Mouse (Mus musculus): Measurements from ENCODE around the gene Megf8. TPM values are rescaled to one million over a fixed set of nuclear protein-coding genes. Genes with fewer than 3 reads are reported as not detected.

Gene Megf8
- polyA plus RNA-seq, 1 experiment, result 60.7 TPM

DNA sequence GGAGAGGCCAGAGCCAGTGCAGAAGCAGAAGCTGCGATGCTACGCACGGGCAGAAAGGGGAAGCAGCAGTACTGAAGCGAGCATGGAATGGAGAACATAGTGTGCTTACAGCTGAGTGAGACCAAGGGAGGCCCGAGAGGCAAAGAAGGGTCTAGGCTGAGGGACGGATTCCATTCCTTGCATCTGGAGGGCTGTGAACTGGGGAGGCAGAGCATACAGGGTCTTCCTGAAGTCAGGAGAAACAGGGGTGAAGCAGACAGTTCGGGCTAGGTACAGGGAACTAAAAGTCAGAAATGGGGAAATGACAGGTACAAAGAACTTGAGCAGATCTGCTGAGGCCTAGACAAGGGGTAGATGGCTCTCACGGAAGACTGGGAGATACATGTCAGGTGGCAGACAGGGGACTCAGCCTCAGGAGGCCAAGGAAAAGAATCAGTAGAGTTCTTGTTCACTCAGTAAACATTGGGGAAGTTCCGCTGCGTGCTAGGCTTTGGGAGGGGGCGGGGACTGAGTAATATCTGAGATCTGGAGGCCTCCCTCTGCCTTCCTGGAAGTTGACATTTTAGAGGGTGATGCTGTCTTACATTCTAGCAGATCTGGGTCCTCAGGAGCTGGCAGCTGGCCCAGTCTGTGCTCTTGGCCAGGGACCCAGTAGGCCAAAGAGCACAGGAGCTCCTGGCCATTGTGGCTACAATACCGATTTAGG lies 69.0 kb downstream of the Megf8 start:
- TF ChIP-seq POLR2A (IDR thresholded peaks at IDR 0.05; ENCODE audit: borderline replicate concordance, extremely low read depth, insufficient read depth, insufficient read length, poor library complexity, severe bottlenecking), result no peak
- DNase-seq (ENCODE audit: low read depth), result peak; percentile 56

DNA sequence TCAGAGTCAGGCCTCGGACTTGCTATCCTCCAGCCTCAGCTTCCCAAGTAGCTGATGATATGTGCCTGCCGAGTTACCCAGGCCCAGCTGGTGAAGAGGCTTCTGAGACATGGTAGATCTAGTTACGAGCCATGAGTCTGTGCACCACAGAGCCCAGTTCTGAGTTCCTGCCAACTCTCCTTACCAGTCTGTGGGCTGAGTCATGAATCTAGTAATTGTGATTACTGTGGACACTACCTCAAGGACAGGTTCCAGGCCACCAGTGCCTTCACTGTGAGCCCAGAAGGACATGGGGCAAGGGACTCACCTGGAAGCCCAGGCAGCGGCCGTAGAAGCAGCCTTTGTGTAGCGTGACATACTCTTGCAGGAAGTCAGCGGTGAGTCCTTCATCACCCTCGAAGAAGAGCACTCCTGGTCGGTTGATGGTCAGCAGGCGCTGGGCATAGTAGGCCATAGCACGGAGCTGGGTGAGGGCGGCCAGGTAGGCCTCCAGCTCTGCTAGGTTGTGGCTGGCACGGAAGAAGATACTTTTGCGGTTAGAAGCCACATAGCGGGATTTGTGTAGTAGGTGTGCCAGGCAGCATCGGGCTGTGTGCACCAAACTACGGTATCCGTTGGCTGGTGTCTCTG lies 71.0 kb downstream of the Megf8 start:
- DNase-seq (ENCODE audit: low read depth), result no peak

DNA sequence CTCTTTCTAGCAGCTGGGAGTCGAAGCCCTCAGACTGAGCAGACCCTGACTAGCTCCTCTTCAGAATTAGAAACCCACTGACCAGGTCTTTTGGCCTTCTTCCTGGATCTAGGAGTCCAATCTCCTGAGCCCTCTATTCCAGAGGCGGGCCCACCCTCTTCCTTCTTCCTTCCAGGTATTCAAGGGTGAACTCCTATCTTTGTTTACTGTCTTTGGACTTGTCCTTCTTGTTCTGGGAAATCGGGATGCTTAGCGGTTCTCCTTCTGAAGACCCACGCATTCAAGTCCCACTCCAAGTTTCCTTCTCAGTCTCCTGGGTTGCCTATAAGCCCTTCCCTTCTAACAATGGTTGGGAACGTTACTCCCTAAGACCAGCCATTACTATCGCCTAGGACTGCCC lies 72.0 kb downstream of the Megf8 start:
- DNase-seq (ENCODE audit: low read depth), result no peak

More for the DNA sequence above, 71.0 kb downstream of the Megf8 start:
- TF ChIP-seq POLR2A (IDR thresholded peaks at IDR 0.05; ENCODE audit: borderline replicate concordance, extremely low read depth, insufficient read depth, insufficient read length, poor library complexity, severe bottlenecking) (no peak), CTCF (IDR thresholded peaks at IDR 0.05; ENCODE audit: borderline replicate concordance, extremely low read depth, insufficient read depth, insufficient read length) (no peak)

DNA sequence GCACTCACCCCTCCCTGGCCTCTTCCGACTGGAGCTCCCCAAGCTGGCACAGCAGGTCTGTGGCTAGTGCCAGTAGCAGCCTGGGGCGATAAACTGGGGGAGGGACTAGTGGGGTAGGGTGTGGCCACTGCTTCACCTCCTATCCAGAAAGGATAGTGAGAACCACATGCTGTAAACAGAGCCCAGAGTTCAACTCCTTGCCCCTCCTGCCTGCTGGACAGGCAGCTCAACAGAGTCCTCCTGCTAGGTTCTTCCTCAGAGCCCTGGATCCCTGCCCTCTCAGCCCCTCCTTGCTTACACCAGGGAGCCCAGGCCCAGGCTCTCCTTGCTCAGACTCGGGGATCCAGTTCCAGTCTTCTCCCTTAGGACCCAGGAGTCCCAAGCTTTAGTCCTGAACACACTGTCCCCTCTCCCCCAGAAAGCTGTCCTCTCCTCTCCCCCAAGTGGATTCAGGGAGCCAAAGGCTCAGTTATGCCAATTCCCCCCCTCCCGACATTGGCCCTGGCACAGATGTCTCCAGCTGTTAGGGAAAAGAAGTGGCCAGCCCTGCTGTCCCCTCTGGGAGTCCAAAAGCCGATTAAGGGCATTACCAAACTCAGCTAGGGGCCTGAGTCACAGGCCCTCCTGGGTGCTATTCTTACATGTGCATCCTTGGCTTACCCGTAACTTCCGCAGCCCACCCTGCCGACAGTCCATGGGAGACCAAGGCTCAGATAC lies 73.2 kb downstream of the Megf8 start:
- DNase-seq (ENCODE audit: low read depth), result no peak
- TF ChIP-seq CTCF (IDR thresholded peaks at IDR 0.05; ENCODE audit: borderline replicate concordance, extremely low read depth, insufficient read depth, insufficient read length), result no peak
- no peak for TF ChIP-seq POLR2A (IDR thresholded peaks at IDR 0.05; ENCODE audit: borderline replicate concordance, extremely low read depth, insufficient read depth, insufficient read length, poor library complexity, severe bottlenecking)

More for the DNA sequence above, 72.0 kb downstream of the Megf8 start:
- TF ChIP-seq POLR2A (IDR thresholded peaks at IDR 0.05; ENCODE audit: borderline replicate concordance, extremely low read depth, insufficient read depth, insufficient read length, poor library complexity, severe bottlenecking), result no peak
- TF ChIP-seq CTCF (IDR thresholded peaks at IDR 0.05; ENCODE audit: borderline replicate concordance, extremely low read depth, insufficient read depth, insufficient read length), result no peak

DNA sequence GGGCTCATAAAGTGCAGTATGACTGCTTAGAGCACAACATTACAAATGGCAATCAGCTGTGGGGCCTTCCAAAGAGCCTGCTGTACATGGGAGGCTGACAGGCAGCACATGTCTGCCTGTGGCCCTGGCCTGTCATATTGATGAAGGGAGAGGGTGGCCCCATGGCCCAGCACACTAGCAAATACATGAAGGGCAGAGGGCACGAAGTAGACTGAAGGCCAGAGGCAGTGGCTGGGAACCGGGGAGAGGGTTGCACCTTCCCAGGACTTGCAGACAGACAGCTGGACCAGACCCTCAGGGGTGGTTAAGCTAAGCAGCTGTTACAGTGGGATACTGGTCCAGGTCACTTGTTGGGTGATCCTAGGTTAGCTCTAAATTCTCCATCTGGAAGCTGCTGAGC lies 74.0 kb downstream of the Megf8 start:
- TF ChIP-seq POLR2A (IDR thresholded peaks at IDR 0.05; ENCODE audit: borderline replicate concordance, extremely low read depth, insufficient read depth, insufficient read length, poor library complexity, severe bottlenecking), result no peak
- TF ChIP-seq CTCF (IDR thresholded peaks at IDR 0.05; ENCODE audit: borderline replicate concordance, extremely low read depth, insufficient read depth, insufficient read length), result no peak
- no peak for DNase-seq (ENCODE audit: low read depth)

DNA sequence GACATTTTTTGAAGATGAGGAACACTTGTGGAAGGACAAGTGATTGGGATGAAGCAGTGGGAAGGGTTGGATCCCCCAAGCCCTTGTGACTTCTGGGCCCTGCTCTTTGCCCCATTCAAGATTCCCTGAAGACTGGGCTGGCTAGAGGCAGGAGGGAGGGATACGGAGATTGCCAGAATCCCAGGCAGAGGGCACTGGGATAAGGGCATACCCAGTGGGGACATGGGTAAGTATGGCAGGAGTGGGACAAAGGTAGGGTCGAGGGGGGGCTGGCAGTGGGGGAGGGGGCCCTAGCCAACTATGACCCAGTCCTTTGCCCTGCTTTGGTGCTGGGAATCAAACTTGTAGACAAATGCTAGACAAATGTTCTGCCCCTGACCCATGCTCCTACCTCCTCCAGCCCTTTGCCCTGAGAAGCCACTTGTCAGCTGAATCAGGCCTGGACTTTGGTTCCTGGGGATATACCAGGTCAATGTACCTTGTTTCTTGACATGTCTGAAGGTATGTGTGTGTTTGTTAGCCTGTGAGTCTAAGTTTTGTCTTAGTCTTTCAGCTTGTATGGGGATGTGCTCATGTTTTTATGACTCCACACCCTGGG lies 75.0 kb downstream of the Megf8 start:
- no peak for DNase-seq (ENCODE audit: low read depth)

DNA sequence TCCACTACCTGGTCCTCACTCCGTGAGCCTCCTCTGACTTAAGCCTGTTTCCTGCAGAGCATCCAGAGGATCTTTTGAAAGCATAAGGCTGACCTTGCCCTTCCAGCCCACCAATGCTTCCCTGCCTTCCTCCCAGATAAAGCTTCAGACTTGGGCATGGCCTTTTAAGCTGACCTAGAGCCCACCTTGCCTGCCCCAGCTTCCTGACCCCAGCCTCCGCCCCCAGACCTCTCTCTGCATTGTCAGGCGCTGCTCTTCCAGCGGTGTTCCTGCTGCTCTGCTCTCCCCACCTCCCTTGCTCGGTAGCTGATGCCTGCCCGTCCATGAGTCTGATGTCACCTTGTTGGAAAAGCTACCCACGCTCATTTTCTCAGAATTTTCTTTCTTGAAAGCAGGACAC lies 75.9 kb downstream of the Megf8 start:
- TF ChIP-seq CTCF (IDR thresholded peaks at IDR 0.05; ENCODE audit: borderline replicate concordance, extremely low read depth, insufficient read depth, insufficient read length), result no peak
- TF ChIP-seq POLR2A (IDR thresholded peaks at IDR 0.05; ENCODE audit: borderline replicate concordance, extremely low read depth, insufficient read depth, insufficient read length, poor library complexity, severe bottlenecking), result no peak
- DNase-seq (ENCODE audit: low read depth), result no peak

More for the DNA sequence above, 75.0 kb downstream of the Megf8 start:
- TF ChIP-seq CTCF (IDR thresholded peaks at IDR 0.05; ENCODE audit: borderline replicate concordance, extremely low read depth, insufficient read depth, insufficient read length) (no peak), POLR2A (IDR thresholded peaks at IDR 0.05; ENCODE audit: borderline replicate concordance, extremely low read depth, insufficient read depth, insufficient read length, poor library complexity, severe bottlenecking) (no peak)

DNA sequence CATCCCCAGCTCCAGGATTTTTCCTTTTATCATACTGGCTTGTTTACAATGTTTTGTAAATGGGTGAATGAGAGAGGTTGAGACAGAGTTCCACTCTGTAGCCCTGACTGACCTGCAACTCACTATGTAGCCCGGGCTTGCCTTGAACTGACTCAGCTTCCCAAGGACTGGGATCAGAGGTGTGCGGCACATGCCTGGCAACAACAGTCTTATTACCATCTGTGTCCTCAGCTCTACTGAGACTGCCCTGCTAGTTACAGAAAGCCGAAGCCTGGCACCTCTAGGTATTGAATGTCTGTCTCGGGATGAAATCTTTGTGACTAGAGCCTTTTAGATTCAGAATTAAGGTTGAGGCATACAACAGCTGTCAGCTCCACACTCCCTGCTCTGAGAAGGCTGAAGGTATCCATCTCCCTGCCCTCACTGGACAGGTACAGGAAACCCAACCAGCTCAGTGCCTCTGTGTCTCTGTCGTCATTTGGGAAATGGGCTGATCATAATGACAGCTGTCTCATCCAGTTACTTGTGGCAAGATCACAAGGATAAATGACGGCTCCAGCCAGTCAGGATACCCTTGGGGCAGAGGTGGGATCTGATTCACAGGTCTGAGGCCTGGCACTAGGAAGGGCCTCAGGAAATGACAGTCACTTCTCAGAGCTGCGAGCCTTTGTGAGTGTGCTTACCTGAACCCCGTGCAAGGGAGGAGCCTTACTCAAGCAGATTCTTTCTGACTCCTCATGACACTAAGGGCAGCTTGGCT lies 76.7 kb downstream of the Megf8 start:
- DNase-seq (ENCODE audit: low read depth), result no peak

DNA sequence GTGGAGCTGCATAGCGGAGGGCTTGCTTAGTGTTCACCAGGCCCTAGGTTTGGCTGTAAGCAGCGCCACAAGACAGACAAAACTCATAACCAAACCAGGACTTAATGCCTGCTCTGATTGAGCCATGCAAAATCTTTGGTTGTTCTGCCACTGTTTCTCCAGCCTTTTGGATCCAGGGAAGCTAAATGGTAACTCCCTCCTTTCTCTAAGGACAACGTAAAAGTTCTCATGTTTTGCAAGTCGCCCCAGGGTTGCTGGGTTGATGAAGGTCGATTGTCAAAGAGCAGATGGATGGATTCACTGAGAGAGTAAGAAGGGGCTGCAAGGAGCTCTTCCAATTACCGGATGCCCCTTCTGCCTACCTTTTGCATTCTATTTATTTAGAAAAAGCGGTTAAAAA lies 77.8 kb downstream of the Megf8 start:
- no peak for TF ChIP-seq CTCF (IDR thresholded peaks at IDR 0.05; ENCODE audit: borderline replicate concordance, extremely low read depth, insufficient read depth, insufficient read length)
- no peak for TF ChIP-seq POLR2A (IDR thresholded peaks at IDR 0.05; ENCODE audit: borderline replicate concordance, extremely low read depth, insufficient read depth, insufficient read length, poor library complexity, severe bottlenecking)
- peak; percentile 40 for DNase-seq (ENCODE audit: low read depth)

More for the DNA sequence above, 76.7 kb downstream of the Megf8 start:
- TF ChIP-seq CTCF (IDR thresholded peaks at IDR 0.05; ENCODE audit: borderline replicate concordance, extremely low read depth, insufficient read depth, insufficient read length) (no peak), POLR2A (IDR thresholded peaks at IDR 0.05; ENCODE audit: borderline replicate concordance, extremely low read depth, insufficient read depth, insufficient read length, poor library complexity, severe bottlenecking) (no peak)

DNA sequence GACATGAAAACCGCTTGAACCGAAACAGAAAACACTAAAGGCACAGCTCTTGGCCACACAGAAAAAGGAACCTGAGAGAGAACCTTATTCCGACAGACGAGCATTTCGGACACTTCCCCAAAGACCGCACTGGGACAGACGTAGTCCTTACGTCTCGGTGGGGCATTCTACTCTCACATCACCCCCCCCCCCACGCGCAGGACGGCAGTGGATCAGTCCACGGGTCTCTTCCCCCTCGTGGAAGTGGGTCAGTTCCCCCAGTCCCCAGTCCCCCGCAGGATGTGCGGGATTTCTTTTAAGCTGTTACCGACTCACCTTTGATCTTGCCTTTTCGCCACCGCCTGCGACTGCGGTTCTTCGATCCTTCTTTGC lies 78.2 kb downstream of the Megf8 start:
- DNase-seq (ENCODE audit: low read depth), result no peak
- 0 out of 2 replicates have a peak, but pooled peaks have one; percentile 7 for TF ChIP-seq POLR2A (IDR thresholded peaks at IDR 0.05; ENCODE audit: borderline replicate concordance, extremely low read depth, insufficient read depth, insufficient read length, poor library complexity, severe bottlenecking)
- TF ChIP-seq CTCF (IDR thresholded peaks at IDR 0.05; ENCODE audit: borderline replicate concordance, extremely low read depth, insufficient read depth, insufficient read length), result no peak

Measured in brain, embryonic 14.5 days (tissue).